Mouse (Mus musculus) neural tube, embryonic 12.5 days (tissue): ENCODE results near the gene Pde12. TPM values are rescaled to one million over a fixed set of nuclear protein-coding genes. Genes with fewer than 3 reads are reported as not detected.

Source experiments
- ATAC-seq: fragments of 200-750 bp; cut with Nextera tagmentation; 2 replicates; pipeline ENCODE4 v1.8.0; 2017; ENCODE audit warnings: low read depth, mild to moderate bottlenecking, moderate TSS enrichment, moderate library complexity; ENCODE audit not compliant: low FRiP score
- H3K27ac ChIP-seq: fragments of 300-500 bp; sonication (generic); 2 replicates; pipeline ENCODE4 v1.5.1; 2016
- H3K27me3 ChIP-seq: fragments of 300-500 bp; sonication (generic); replicated peaks from 2 replicates; pipeline ENCODE4 v1.6.1; 2016; ENCODE audit warnings: mild to moderate bottlenecking
- H3K36me3 ChIP-seq: fragments of 300-500 bp; sonication (generic); 2 replicates; pipeline ENCODE4 v1.6.1; 2016; ENCODE audit warnings: mild to moderate bottlenecking
- H3K4me1 ChIP-seq: fragments of 300-500 bp; sonication (generic); 2 replicates; pipeline ENCODE4 v1.6.1; 2016
- H3K4me2 ChIP-seq: fragments of 300-500 bp; sonication (generic); replicated peaks from 2 replicates; pipeline ENCODE4 v1.6.1; 2016; ENCODE audit warnings: mild to moderate bottlenecking
- H3K4me3 ChIP-seq: fragments of 300-500 bp; sonication (generic); 2 replicates; pipeline ENCODE4 v1.5.1; 2016
- H3K9ac ChIP-seq: fragments of 300-500 bp; sonication (generic); 2 replicates; pipeline ENCODE4 v1.6.1; 2016; ENCODE audit warnings: mild to moderate bottlenecking
- H3K9me3 ChIP-seq: fragments of 300-500 bp; sonication (generic); 2 replicates; pipeline ENCODE4 v1.6.1; 2016; ENCODE audit warnings: mild to moderate bottlenecking
- WGBS: fragments of 180-500 bp; shearing (Covaris S2); methylation state at CpG from one replicate; pipeline ENCODE4 v1.1.7; 2016; 5-methylcytosine and 5-hydroxymethylcytosine counted together
- polyA plus RNA-seq: library from polyadenylated mRNA; unstranded; fragments of >200 nt; fragmentation: Nextera tagmentation; extraction: Ambion mirVana; gene quantifications from 2 replicates; pipeline ENCODE4 v1.2.1, GENCODE M21; 2016

Pde12 gene
- polyA plus RNA-seq, 1 experiment from 2014 or later: 12.3 TPM

DNA sequence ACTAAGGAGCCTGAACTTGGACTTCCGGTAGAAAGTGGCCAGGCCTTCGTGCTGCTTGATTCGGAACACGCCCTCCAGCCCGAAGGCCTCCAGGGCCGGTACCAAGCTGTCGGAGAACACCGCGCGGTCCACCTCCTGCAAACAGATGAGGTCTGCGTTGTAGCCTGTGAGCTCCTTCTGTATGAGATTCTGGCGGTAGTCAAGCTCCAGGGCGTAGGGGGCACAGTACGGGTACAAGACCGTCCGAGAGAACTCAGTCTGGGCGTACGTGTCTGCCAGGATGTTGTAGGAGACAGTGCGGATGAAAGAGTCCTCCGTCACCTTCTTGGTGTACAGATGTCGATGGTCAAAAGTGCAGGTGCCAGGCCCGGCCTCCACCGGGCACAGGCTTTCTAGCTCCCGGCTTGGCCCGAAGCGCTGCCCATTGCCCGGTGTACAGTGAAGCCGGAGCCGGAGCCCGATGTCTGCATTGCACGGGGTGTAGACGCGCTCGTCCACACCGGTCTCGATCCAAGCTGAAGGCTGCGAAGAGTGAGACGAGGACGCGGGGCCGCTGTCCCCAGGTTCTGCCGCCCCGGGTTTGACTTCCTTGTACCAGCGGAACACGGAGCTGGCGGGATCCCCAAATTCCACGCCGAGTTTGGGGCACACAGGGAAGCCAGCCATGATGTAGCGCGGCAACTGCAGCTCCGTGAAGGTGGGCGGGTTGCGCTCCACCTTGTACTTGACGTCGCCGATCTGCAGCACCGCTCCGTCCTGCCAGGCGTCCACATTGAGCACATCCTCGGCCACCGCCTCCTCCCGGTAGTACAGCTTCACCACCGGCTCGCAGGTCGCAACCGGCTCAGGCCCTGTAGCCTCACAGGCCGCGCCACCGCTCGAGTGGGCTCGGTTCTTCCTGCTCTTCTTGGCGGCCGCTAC is 1.1 kb downstream of the Pde12 start:
- peak overlapping the region; percentile 47; the same call in 1 of the 2 replicates for H3K27ac ChIP-seq
- H3K36me3 ChIP-seq: peaks cover 17% of the 10 kb centered on the region
- peak; percentile 50; the same call in 1 of the 2 replicates for ATAC-seq
- no peaks in the 10 kb centered on the region for H3K9me3 ChIP-seq
- peak overlapping the region; percentile 97 for H3K4me3 ChIP-seq
- WGBS: 1% methylated on average over 73 of the region's 73 CpGs
- no peaks in the 10 kb centered on the region for H3K27me3 ChIP-seq
- H3K4me2 ChIP-seq: peak overlapping the region; percentile 100
- H3K9ac ChIP-seq: peak overlapping the region; percentile 87
- H3K4me1 ChIP-seq: peaks cover 26% of the 10 kb centered on the region

DNA sequence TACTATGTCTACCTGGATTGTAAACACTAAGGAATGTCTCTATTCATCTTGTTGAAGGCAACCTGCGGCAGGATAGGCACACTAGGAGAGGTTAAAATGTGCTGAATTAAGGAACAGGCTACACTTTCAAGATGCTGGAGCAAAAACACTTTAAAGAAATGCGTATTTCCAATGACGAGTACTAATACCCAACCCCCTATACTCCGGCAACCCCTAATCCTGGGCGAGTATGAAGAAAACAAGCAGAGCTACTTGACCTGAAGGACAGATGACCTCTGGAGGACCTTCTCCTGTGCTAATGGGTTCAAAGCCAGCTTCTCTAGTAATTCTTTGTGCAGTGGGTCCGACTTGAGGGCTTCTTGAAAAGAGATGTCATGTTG is 1.7 kb downstream of the Pde12 start:
- WGBS: 27% methylated on average over 6 of the region's 6 CpGs
- no peak overlapping the region for H3K27ac ChIP-seq
- H3K4me1 ChIP-seq: peaks cover 26% of the 10 kb centered on the region
- H3K9me3 ChIP-seq: no peaks in the 10 kb centered on the region
- H3K36me3 ChIP-seq: peaks cover 17% of the 10 kb centered on the region
- H3K9ac ChIP-seq: peak overlapping the region; percentile 87
- H3K4me2 ChIP-seq: peak overlapping the region; percentile 100
- H3K27me3 ChIP-seq: no peaks in the 10 kb centered on the region
- H3K4me3 ChIP-seq: peak overlapping the region; percentile 97
- no peak for ATAC-seq

DNA sequence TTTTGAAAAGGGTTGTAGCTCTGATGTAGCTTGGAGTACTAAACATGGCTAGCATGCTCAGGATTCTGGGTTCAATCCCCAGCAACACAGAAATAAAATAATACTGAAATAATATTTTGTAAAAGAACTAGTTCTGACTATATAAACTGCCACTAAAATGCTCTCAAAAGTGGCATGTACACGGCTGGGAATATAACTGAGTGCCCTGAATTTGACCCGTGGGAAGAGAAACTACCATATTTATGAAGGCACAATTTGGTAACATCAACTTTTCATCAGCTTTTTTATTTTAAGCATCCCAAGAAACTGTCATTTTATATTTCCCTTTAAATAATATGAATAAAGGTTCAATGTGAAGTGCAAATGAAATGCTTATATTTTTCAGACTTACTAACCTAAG is 5.8 kb downstream of the Pde12 start:
- no peak overlapping the region for H3K4me2 ChIP-seq
- peaks cover 23% of the 10 kb centered on the region for H3K36me3 ChIP-seq
- H3K4me1 ChIP-seq: peaks cover 21% of the 10 kb centered on the region
- WGBS: 91% methylated on average over 2 of the region's 2 CpGs
- no peak overlapping the region for H3K9ac ChIP-seq
- no peak for ATAC-seq
- H3K9me3 ChIP-seq: no peaks in the 10 kb centered on the region
- no peaks in the 10 kb centered on the region for H3K27me3 ChIP-seq
- H3K27ac ChIP-seq: no peak overlapping the region
- H3K4me3 ChIP-seq: no peak overlapping the region

DNA sequence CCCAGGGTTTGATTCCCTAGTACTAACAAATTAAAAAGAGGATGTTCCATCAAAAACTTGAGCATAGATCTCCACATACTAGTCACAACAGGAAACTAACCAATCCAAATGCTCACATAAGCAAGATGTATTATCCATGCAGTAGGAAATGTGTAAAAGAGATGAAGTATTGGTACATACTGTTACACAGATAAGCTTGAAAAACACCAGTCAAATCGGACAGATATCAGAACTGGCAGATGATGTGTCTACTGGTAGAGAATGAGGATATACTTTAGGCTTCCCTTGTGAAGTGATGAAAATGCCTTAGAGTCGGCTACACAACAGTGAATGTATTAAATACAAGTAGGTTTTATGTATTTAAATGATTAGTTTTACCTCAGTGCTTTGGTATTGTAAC is 7.2 kb downstream of the Pde12 start:
- no peaks in the 10 kb centered on the region for H3K27me3 ChIP-seq
- H3K9me3 ChIP-seq: no peaks in the 10 kb centered on the region
- H3K4me3 ChIP-seq: no peak overlapping the region
- H3K4me1 ChIP-seq: peaks cover 8% of the 10 kb centered on the region
- H3K27ac ChIP-seq: no peak overlapping the region
- no peak overlapping the region for H3K9ac ChIP-seq
- H3K4me2 ChIP-seq: no peak overlapping the region
- WGBS: 84% methylated on average over 2 of the region's 2 CpGs
- H3K36me3 ChIP-seq: peaks cover 23% of the 10 kb centered on the region
- ATAC-seq: no peak

GRCm38 (mm10) chr14:26662016-26662415 is 7.7 kb downstream of the Pde12 start:
- Histone ChIP-seq H3K4me1 (peaks cover 4% of the 10 kb centered on the region), H3K4me2 (no peak overlapping the region), H3K27me3 (no peaks in the 10 kb centered on the region), H3K4me3 (no peak overlapping the region), H3K27ac (no peak overlapping the region), H3K36me3 (peaks cover 23% of the 10 kb centered on the region), H3K9ac (no peak overlapping the region), H3K9me3 (no peaks in the 10 kb centered on the region)
- ATAC-seq: no peak
- WGBS: 83% methylated on average over 3 of the region's 3 CpGs

- Histone ChIP-seq H3K27ac (no peak overlapping the region), H3K4me2 (no peak overlapping the region), H3K27me3 (no peaks in the 10 kb centered on the region), H3K9me3 (no peaks in the 10 kb centered on the region), H3K4me1 (no peaks in the 10 kb centered on the region), H3K9ac (no peak overlapping the region), H3K36me3 (peaks cover 25% of the 10 kb centered on the region), H3K4me3 (no peak overlapping the region)
- WGBS: 93% methylated on average over 1 of the region's 1 CpGs
- no peak for ATAC-seq
These were observed 9.4 kb downstream of the Pde12 start for GRCm38 (mm10) chr14:26660233-26660632.

GRCm38 (mm10) chr14:26658178-26658577 is 11.5 kb downstream of the Pde12 start:
- Histone ChIP-seq H3K4me3 (no peak overlapping the region), H3K36me3 (peaks cover 31% of the 10 kb centered on the region), H3K9ac (no peak overlapping the region), H3K4me1 (no peaks in the 10 kb centered on the region), H3K27me3 (no peaks in the 10 kb centered on the region), H3K4me2 (no peak overlapping the region), H3K27ac (no peak overlapping the region), H3K9me3 (no peaks in the 10 kb centered on the region)
- no peak for ATAC-seq

- Histone ChIP-seq H3K36me3 (peaks cover 41% of the 10 kb centered on the region), H3K4me3 (no peak overlapping the region), H3K9me3 (no peaks in the 10 kb centered on the region), H3K27me3 (no peaks in the 10 kb centered on the region), H3K9ac (no peak overlapping the region), H3K27ac (no peak overlapping the region), H3K4me2 (no peak overlapping the region), H3K4me1 (no peaks in the 10 kb centered on the region)
- ATAC-seq: no peak
These were observed 17.8 kb downstream of the Pde12 start for GRCm38 (mm10) chr14:26651901-26652300.

DNA sequence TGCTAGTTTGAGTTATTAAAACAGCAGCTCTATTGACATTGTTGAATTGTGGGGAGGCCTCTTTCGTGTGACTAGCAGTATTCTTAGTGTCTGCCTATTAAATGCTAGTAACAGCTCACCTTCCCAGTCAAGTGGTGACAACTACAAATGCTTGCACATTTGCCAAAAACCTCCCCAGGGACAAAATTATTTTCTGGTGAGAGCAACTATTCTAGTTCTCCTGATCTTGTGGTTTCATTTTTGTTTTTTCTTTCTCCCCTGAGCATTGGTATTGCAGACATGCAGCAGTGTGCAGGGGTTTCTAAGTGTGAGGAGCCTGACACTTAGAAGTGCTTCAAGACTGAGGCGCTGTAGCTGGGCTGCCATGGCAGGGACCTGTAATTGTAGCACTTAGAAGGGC is 21.9 kb downstream of the Pde12 start:
- Histone ChIP-seq H3K4me2 (no peak overlapping the region), H3K9ac (no peak overlapping the region), H3K27me3 (no peaks in the 10 kb centered on the region), H3K9me3 (no peaks in the 10 kb centered on the region), H3K4me3 (no peak overlapping the region), H3K4me1 (peaks cover 8% of the 10 kb centered on the region), H3K36me3 (peaks cover 12% of the 10 kb centered on the region), H3K27ac (no peak overlapping the region)
- WGBS: 79% methylated on average over 2 of the region's 2 CpGs
- no peak for ATAC-seq

GRCm38 (mm10) chr14:26645989-26646650 is 23.6 kb downstream of the Pde12 start:
- no peak overlapping the region for H3K27ac ChIP-seq
- peaks cover 8% of the 10 kb centered on the region for H3K4me1 ChIP-seq
- H3K36me3 ChIP-seq: peaks cover 11% of the 10 kb centered on the region
- ATAC-seq: 0 out of 2 replicates have a peak, but pooled peaks have one; percentile 33
- no peak overlapping the region for H3K4me3 ChIP-seq
- H3K9ac ChIP-seq: no peak overlapping the region
- H3K27me3 ChIP-seq: no peaks in the 10 kb centered on the region
- peak overlapping the region; percentile 27 for H3K4me2 ChIP-seq
- H3K9me3 ChIP-seq: no peaks in the 10 kb centered on the region
- whole genome bisulfite sequencing: 54% methylated on average over 5 of the region's 5 CpGs

- Histone ChIP-seq H3K9me3 (no peaks in the 10 kb centered on the region), H3K36me3 (peaks cover 7% of the 10 kb centered on the region), H3K9ac (no peak overlapping the region), H3K4me1 (peaks cover 19% of the 10 kb centered on the region), H3K4me2 (no peak overlapping the region), H3K27me3 (no peaks in the 10 kb centered on the region), H3K27ac (no peak overlapping the region), H3K4me3 (no peak overlapping the region)
- WGBS: 84% methylated on average over 3 of the region's 3 CpGs
- ATAC-seq: no peak
These were observed 26.6 kb downstream of the Pde12 start for GRCm38 (mm10) chr14:26643006-26643624.

- H3K4me1 ChIP-seq: peaks cover 14% of the 10 kb centered on the region
- peak overlapping the region; percentile 78 for H3K4me3 ChIP-seq
- H3K9ac ChIP-seq: peak overlapping the region; percentile 90
- peak overlapping the region; percentile 83 for H3K4me2 ChIP-seq
- no peak for ATAC-seq
- H3K36me3 ChIP-seq: no peaks in the 10 kb centered on the region
- H3K27ac ChIP-seq: no peak overlapping the region
- no peaks in the 10 kb centered on the region for H3K27me3 ChIP-seq
- no peaks in the 10 kb centered on the region for H3K9me3 ChIP-seq
- 56% methylated on average over 2 of the region's 2 CpGs for whole genome bisulfite sequencing
These were observed 29.7 kb downstream of the Pde12 start for GRCm38 (mm10) chr14:26639961-26640360.
